Mouse (Mus musculus) left cerebral cortex, adult 2 months (tissue): Measurements from ENCODE around the gene Xrcc5. TPM values are rescaled to one million over a fixed set of nuclear protein-coding genes. Genes with fewer than 3 reads are reported as not detected.

Experiments
- DNase-seq, 2 experiments: peaks; one replicate each; pipeline ENCODE4 v3.0.0; 2021 to 2022; ENCODE audit warnings: low spot score in 2 of 2, mixed read lengths in 1 of 2; ENCODE audit errors: extremely low spot score in 1 of 2
- H3K27ac ChIP-seq: fragments of 200-600 bp; 2 replicates; pipeline ENCODE4 v1.8.1; 2022
- H3K4me3 ChIP-seq: fragments of 200-600 bp; 2 replicates; pipeline ENCODE4 v1.8.1; 2022
- CTCF ChIP-seq: fragments of 200-600 bp; IDR thresholded peaks from 2 replicates; pipeline ENCODE4 v1.8.1; 2022; ENCODE audit warnings: antibody characterized with exemption, mild to moderate bottlenecking, moderate library complexity
- intact Hi-C: fragments of 180-260 bp; cut with DNase I; formaldehyde crosslinking; loops from one replicate; pipeline ENCODE4 v1.15.1; 2025
- total RNA-seq, 2 experiments: library from RNA; stranded (reverse); gene quantifications; 2 replicates each; pipeline ENCODE4 v1.2.3; 2021

Gene Xrcc5
- total RNA-seq, 2 experiments from 2014 or later: 16.9 to 18.2 TPM

- intact Hi-C loops: no loop called here
- TF ChIP-seq CTCF: no peak
- H3K27ac ChIP-seq: no peak overlapping the region
- no peak overlapping the region for H3K4me3 ChIP-seq
- DNase-seq: no peak
Observed at GRCm38 (mm10) chr1:72406505-72407079, 99.4 kb downstream of the Xrcc5 start.

GRCm38 (mm10) chr1:72409936-72410335 lies 102.7 kb downstream of the Xrcc5 start:
- no peak for TF ChIP-seq CTCF
- Histone ChIP-seq H3K4me3 (no peak overlapping the region), H3K27ac (no peak overlapping the region)
- no peak for DNase-seq
- intact Hi-C loops: no loop called here

GRCm38 (mm10) chr1:72411108-72411507 lies 103.9 kb downstream of the Xrcc5 start:
- intact Hi-C loops: no loop called here
- no peak for TF ChIP-seq CTCF
- H3K27ac ChIP-seq: no peak overlapping the region
- H3K4me3 ChIP-seq: no peak overlapping the region
- DNase-seq: no peak

- DNase-seq: no peak
- TF ChIP-seq CTCF: no peak
- Histone ChIP-seq H3K27ac (no peak overlapping the region), H3K4me3 (no peak overlapping the region)
- intact Hi-C loops: no loop called here
Observed at GRCm38 (mm10) chr1:72413205-72413604, 106.0 kb downstream of the Xrcc5 start.

GRCm38 (mm10) chr1:72414133-72414532 lies 106.9 kb downstream of the Xrcc5 start:
- H3K27ac ChIP-seq: no peak overlapping the region
- no peak for TF ChIP-seq CTCF
- DNase-seq: no peak
- no peak overlapping the region for H3K4me3 ChIP-seq
- intact Hi-C loops: no loop called here

- no peak for TF ChIP-seq CTCF
- intact Hi-C loops: no loop called here
- Histone ChIP-seq H3K4me3 (no peak overlapping the region), H3K27ac (no peak overlapping the region)
- DNase-seq: no peak
Observed at GRCm38 (mm10) chr1:72414561-72415253, 107.5 kb downstream of the Xrcc5 start.

- intact Hi-C loops: no loop called here
Observed at GRCm38 (mm10) chr1:72418744-72419655, 111.8 kb downstream of the Xrcc5 start.

GRCm38 (mm10) chr1:72420220-72420619 lies 113.0 kb downstream of the Xrcc5 start:
- DNase-seq: no peak
- intact Hi-C loops: no loop called here
- Histone ChIP-seq H3K27ac (no peak overlapping the region), H3K4me3 (no peak overlapping the region)
- no peak for TF ChIP-seq CTCF

More at GRCm38 (mm10) chr1:72418744-72419655, 111.8 kb downstream of the Xrcc5 start:
- no peak for DNase-seq
- no peak overlapping the region for H3K4me3 ChIP-seq
- no peak overlapping the region for H3K27ac ChIP-seq
- TF ChIP-seq CTCF: no peak

GRCm38 (mm10) chr1:72422121-72422520 lies 114.9 kb downstream of the Xrcc5 start:
- no peak overlapping the region for H3K4me3 ChIP-seq
- intact Hi-C loops: no loop called here
- no peak for TF ChIP-seq CTCF
- no peak for DNase-seq
- H3K27ac ChIP-seq: no peak overlapping the region

GRCm38 (mm10) chr1:72426456-72426855 lies 119.2 kb downstream of the Xrcc5 start:
- no peak for TF ChIP-seq CTCF
- DNase-seq: no peak
- Histone ChIP-seq H3K27ac (no peak overlapping the region), H3K4me3 (no peak overlapping the region)
- intact Hi-C loops: no loop called here

- no peak for TF ChIP-seq CTCF
- Histone ChIP-seq H3K27ac (no peak overlapping the region), H3K4me3 (no peak overlapping the region)
- DNase-seq: no peak
- intact Hi-C loops: no loop called here
Observed at GRCm38 (mm10) chr1:72428526-72428925, 121.3 kb downstream of the Xrcc5 start.
